Mouse (Mus musculus): ENCODE measurements around the gene B230118H07Rik. TPM values are rescaled to one million over a fixed set of nuclear protein-coding genes. Genes with fewer than 3 reads are reported as not detected.

Gene B230118H07Rik
- total and polyA plus RNA-seq, 3 experiments: 12.9 to 99.4 (median 90.4) TPM

- Histone ChIP-seq H3K79me2 (replicated peaks; ENCODE audit: control insufficient read depth, insufficient read depth, low read length) (no peaks in the 10 kb centered on the region), H3K4me3 (no peak overlapping the region), H3K4me1 (ENCODE audit: control insufficient read depth, insufficient read depth, low read length) (no peaks in the 10 kb centered on the region), H3K36me3 (ENCODE audit: control insufficient read depth, insufficient read depth, low read length) (no peaks in the 10 kb centered on the region), H3K27me3 (ENCODE audit: control insufficient read depth, insufficient read depth, low read length) (no peaks in the 10 kb centered on the region), H3K27ac (no peak overlapping the region), H3K9ac (ENCODE audit: low read depth, low read length) (no peak overlapping the region)
- intact Hi-C loops (cut with DNase I): loop anchor here (5.0 kb wide), 1 partner anchor 127 kb away; no protein-coding TSS in a partner anchor
- TF ChIP-seq POLR2A (IDR thresholded peaks at IDR 0.05; ENCODE audit: insufficient read depth, low read depth, low read length) (no peak), EP300 (IDR thresholded peaks at IDR 0.05; ENCODE audit: insufficient read depth, low read depth, low read length) (no peak), CTCF (IDR thresholded peaks at IDR 0.05) (peak; percentile 71)
- 71% methylated on average over 6 of the region's 6 CpGs for WGBS
- DNase-seq: no peak
These were observed 123.6 kb downstream of the B230118H07Rik start for GRCm38 (mm10) chr2:101525503-101526381.

GRCm38 (mm10) chr2:101525091-101525490, 124.2 kb downstream of the B230118H07Rik start:
- 75% methylated on average over 4 of the region's 4 CpGs for WGBS
- Histone ChIP-seq H3K27ac (no peak overlapping the region), H3K4me3 (no peak overlapping the region), H3K36me3 (ENCODE audit: control insufficient read depth, insufficient read depth, low read length) (no peaks in the 10 kb centered on the region), H3K79me2 (replicated peaks; ENCODE audit: control insufficient read depth, insufficient read depth, low read length) (no peaks in the 10 kb centered on the region), H3K27me3 (ENCODE audit: control insufficient read depth, insufficient read depth, low read length) (no peaks in the 10 kb centered on the region), H3K9ac (ENCODE audit: low read depth, low read length) (no peak overlapping the region), H3K4me1 (ENCODE audit: control insufficient read depth, insufficient read depth, low read length) (no peaks in the 10 kb centered on the region)
- no peak for DNase-seq
- intact Hi-C loops (cut with DNase I): loop anchor here (5.0 kb wide), 1 partner anchor 127 kb away; no protein-coding TSS in a partner anchor
- no peak for TF ChIP-seq EP300 (IDR thresholded peaks at IDR 0.05; ENCODE audit: insufficient read depth, low read depth, low read length)
- TF ChIP-seq POLR2A (IDR thresholded peaks at IDR 0.05; ENCODE audit: insufficient read depth, low read depth, low read length): no peak
- TF ChIP-seq CTCF (IDR thresholded peaks at IDR 0.05): no peak

DNA sequence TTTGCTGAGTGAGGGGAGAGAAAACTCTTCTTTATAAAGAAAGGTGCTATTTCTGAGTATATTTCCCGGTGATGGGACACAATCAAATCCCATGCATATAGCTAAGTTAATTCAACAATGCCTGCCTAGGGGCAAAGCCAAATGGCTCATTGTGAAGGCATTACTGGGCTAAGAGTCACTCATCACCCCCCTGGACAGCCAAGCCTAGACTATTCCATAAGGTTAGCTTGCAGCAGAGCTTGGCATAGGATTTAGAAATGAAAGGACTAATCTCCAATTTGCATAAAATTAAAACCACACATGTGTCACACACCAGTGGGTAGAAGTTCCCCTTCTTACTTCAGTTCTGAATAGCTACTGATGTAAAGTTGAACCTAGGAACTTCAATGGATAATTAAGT, 128.8 kb downstream of the B230118H07Rik start:
- intact Hi-C loops (cut with DNase I): no loop called here
- Histone ChIP-seq H3K36me3 (ENCODE audit: control insufficient read depth, insufficient read depth, low read length) (no peaks in the 10 kb centered on the region), H3K27me3 (ENCODE audit: control insufficient read depth, insufficient read depth, low read length) (no peaks in the 10 kb centered on the region), H3K4me1 (ENCODE audit: control insufficient read depth, insufficient read depth, low read length) (no peaks in the 10 kb centered on the region), H3K9ac (ENCODE audit: low read depth, low read length) (no peak overlapping the region), H3K4me3 (no peak overlapping the region), H3K27ac (no peak overlapping the region), H3K79me2 (replicated peaks; ENCODE audit: control insufficient read depth, insufficient read depth, low read length) (no peaks in the 10 kb centered on the region)
- TF ChIP-seq EP300 (IDR thresholded peaks at IDR 0.05; ENCODE audit: insufficient read depth, low read depth, low read length) (no peak), CTCF (IDR thresholded peaks at IDR 0.05) (no peak), POLR2A (IDR thresholded peaks at IDR 0.05; ENCODE audit: insufficient read depth, low read depth, low read length) (no peak)
- no peak for DNase-seq
- WGBS: 70% methylated on average over 1 of the region's 1 CpGs

DNA sequence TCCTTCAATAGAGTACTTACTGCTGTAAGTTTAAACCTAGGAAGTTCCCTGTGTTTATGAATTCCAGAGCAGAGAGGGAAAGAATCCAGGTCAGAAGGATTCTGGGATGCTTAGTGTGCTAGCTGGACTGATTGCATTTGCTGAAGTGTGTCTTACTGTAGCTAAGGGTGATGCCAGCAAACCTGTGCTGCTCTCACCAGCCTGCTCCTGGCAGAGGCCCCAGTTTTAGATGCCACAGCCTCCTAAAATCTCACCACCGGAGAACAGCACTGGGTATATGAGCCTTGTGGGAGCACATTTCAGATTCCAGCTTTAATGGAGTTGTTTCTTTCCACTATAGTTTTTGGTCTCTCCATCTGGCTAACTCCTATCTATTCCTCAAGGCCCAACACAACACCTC, 129.4 kb downstream of the B230118H07Rik start:
- TF ChIP-seq CTCF (IDR thresholded peaks at IDR 0.05) (no peak), POLR2A (IDR thresholded peaks at IDR 0.05; ENCODE audit: insufficient read depth, low read depth, low read length) (no peak), EP300 (IDR thresholded peaks at IDR 0.05; ENCODE audit: insufficient read depth, low read depth, low read length) (no peak)
- no peaks in the 10 kb centered on the region for H3K79me2 ChIP-seq (replicated peaks; ENCODE audit: control insufficient read depth, insufficient read depth, low read length)
- no peaks in the 10 kb centered on the region for H3K27me3 ChIP-seq (ENCODE audit: control insufficient read depth, insufficient read depth, low read length)
- no peaks in the 10 kb centered on the region for H3K4me1 ChIP-seq (ENCODE audit: control insufficient read depth, insufficient read depth, low read length)
- no peaks in the 10 kb centered on the region for H3K36me3 ChIP-seq (ENCODE audit: control insufficient read depth, insufficient read depth, low read length)
- no peak overlapping the region for H3K9ac ChIP-seq (ENCODE audit: low read depth, low read length)
- no peak overlapping the region for H3K4me3 ChIP-seq
- 73% methylated on average over 1 of the region's 1 CpGs for WGBS
- no peak overlapping the region for H3K27ac ChIP-seq
- intact Hi-C loops (cut with DNase I): no loop called here
- DNase-seq: no peak

Other genes with a start within 250 kb of the B230118H07Rik start
- gene Rag2, start 24.8 kb downstream of the B230118H07Rik start, total RNA-seq (2021): not detected
- not detected in 2 replicates for gene Rag2, start 24.8 kb downstream of the B230118H07Rik start, polyA plus RNA-seq (2012; rRNA removed)
- gene Rag1, start within 50 bp of the B230118H07Rik start, total RNA-seq (2021): under 1 TPM in 1 of 2 experiments, not detected in 1; 0.05 TPM
- gene Rag1, start within 50 bp of the B230118H07Rik start, polyA plus RNA-seq (2012; rRNA removed): 0.02 and 0.03 TPM in 2 replicates
- 10 to 100 TPM in 1 of 2 experiments, 1 to 10 TPM in 1; 8.3 to 10.8 TPM for gene Traf6, start 28.9 kb upstream of the B230118H07Rik start, total RNA-seq (2021)
- 4.9 and 9.0 TPM in 2 replicates for gene Traf6, start 28.9 kb upstream of the B230118H07Rik start, polyA plus RNA-seq (2012; rRNA removed)
- 1 to 10 TPM in 1 of 2 experiments, under 1 TPM in 1; 0.89 to 3.4 TPM for gene Prr5l, start 233.5 kb upstream of the B230118H07Rik start, total RNA-seq (2021)
- gene Prr5l, start 233.5 kb upstream of the B230118H07Rik start, polyA plus RNA-seq (2012; rRNA removed): 1.1 and 1.4 TPM in 2 replicates
- gene Commd9, start 236.7 kb upstream of the B230118H07Rik start, total RNA-seq (2021): 10 to 100 TPM; 23.7 to 26.1 TPM
- 54.7 and 71.0 TPM in 2 replicates for gene Commd9, start 236.7 kb upstream of the B230118H07Rik start, polyA plus RNA-seq (2012; rRNA removed)